Mouse (Mus musculus) lung, embryonic 14.5 days (tissue): ENCODE measurements around the gene Olfr1151. TPM values are rescaled to one million over a fixed set of nuclear protein-coding genes. Genes with fewer than 3 reads are reported as not detected.

ENCODE experiments used
- ATAC-seq: fragments of 200-750 bp; cut with Nextera tagmentation; 2 replicates; pipeline ENCODE4 v1.8.0; 2017; ENCODE audit warnings: mild to moderate bottlenecking, moderate TSS enrichment, moderate library complexity; ENCODE audit not compliant: insufficient read depth
- DNase-seq: peaks from one replicate; pipeline ENCODE4 v3.0.0-alpha.2; 2015
- H3K27ac ChIP-seq: fragments of 300-500 bp; sonication (generic); 2 replicates; pipeline ENCODE4 v1.5.1; 2014; ENCODE audit warnings: low read depth, mild to moderate bottlenecking, moderate library complexity
- H3K27me3 ChIP-seq: fragments of 300-500 bp; sonication (generic); 2 replicates; pipeline ENCODE4 v1.6.1; 2014; ENCODE audit warnings: low read length, control low read depth; ENCODE audit not compliant: insufficient read depth
- H3K36me3 ChIP-seq: fragments of 300-500 bp; sonication (generic); 2 replicates; pipeline ENCODE4 v1.6.1; 2014; ENCODE audit warnings: control low read depth; ENCODE audit not compliant: insufficient read depth
- H3K4me1 ChIP-seq: fragments of 300-500 bp; sonication (generic); 2 replicates; pipeline ENCODE4 v1.6.1; 2014; ENCODE audit warnings: antibody characterized with exemption, control low read depth; ENCODE audit not compliant: insufficient read depth
- H3K4me2 ChIP-seq: fragments of 300-500 bp; sonication (generic); 2 replicates; pipeline ENCODE4 v1.6.1; 2014; ENCODE audit warnings: mild to moderate bottlenecking
- H3K4me3 ChIP-seq: fragments of 300-500 bp; sonication (generic); 2 replicates; pipeline ENCODE4 v1.5.1; 2014; ENCODE audit warnings: low read depth, low read length
- H3K9ac ChIP-seq: fragments of 300-500 bp; sonication (generic); 2 replicates; pipeline ENCODE4 v1.6.1; 2014
- H3K9me3 ChIP-seq: fragments of 300-500 bp; sonication (generic); 2 replicates; pipeline ENCODE4 v1.6.1; 2016; ENCODE audit warnings: low read depth, low read length, control low read depth
- CTCF ChIP-seq: IDR thresholded peaks from 2 replicates; pipeline ENCODE4 v1.5.1; 2016; ENCODE audit warnings: antibody characterized with exemption, low read depth
- WGBS: fragments of 180-500 bp; shearing (Covaris S2); extraction: QIAGEN DNeasy Blood & Tissue Kit; methylation state at CpG from one replicate; pipeline ENCODE4 v1.1.7; 2014; 5-methylcytosine and 5-hydroxymethylcytosine counted together
- polyA plus RNA-seq: library from polyadenylated mRNA; unstranded; fragments of >200 nt; fragmentation: Nextera tagmentation; extraction: Ambion mirVana; gene quantifications from 2 replicates; pipeline ENCODE4 v1.2.1, GENCODE M21; 2014

Olfr1151 gene
- not detected in 2 replicates for polyA plus RNA-seq

GRCm38 (mm10) chr2:87855562-87855961, at the start of gene Olfr1151:
Olfr1151 (plus strand) TSS chr2:87855862.
- no peak for DNase-seq
- H3K27ac ChIP-seq: no peak within 1 kb of the TSS
- 82% methylated on average over 1 of the region's 1 CpGs for WGBS
- H3K9ac ChIP-seq: no peak within 1 kb of the TSS
- ATAC-seq: no peak
- no peaks in the 10 kb centered on the region for H3K9me3 ChIP-seq
- no peak within 1 kb of the TSS for H3K4me3 ChIP-seq
- no peaks in the 10 kb centered on the region for H3K36me3 ChIP-seq
- no peaks in the 10 kb centered on the region for H3K4me1 ChIP-seq
- no peaks in the 10 kb centered on the region for H3K27me3 ChIP-seq
- H3K4me2 ChIP-seq: no peak within 1 kb of the TSS
- TF ChIP-seq CTCF: no peak

GRCm38 (mm10) chr2:87809522-87809921, 46.1 kb upstream of the Olfr1151 start, which contains the start of gene Olfr1145:
Olfr1145 (plus strand) TSS chr2:87809822.
- no peaks in the 10 kb centered on the region for H3K9me3 ChIP-seq
- H3K4me2 ChIP-seq: no peak within 1 kb of the TSS
- no peak within 1 kb of the TSS for H3K27ac ChIP-seq
- no peaks in the 10 kb centered on the region for H3K36me3 ChIP-seq
- no peak within 1 kb of the TSS for H3K4me3 ChIP-seq
- DNase-seq (no peak), ATAC-seq (no peak)
- WGBS: 75% methylated on average over 1 of the region's 1 CpGs
- H3K4me1 ChIP-seq: no peaks in the 10 kb centered on the region
- no peak for TF ChIP-seq CTCF
- H3K9ac ChIP-seq: no peak within 1 kb of the TSS
- H3K27me3 ChIP-seq: no peaks in the 10 kb centered on the region

GRCm38 (mm10) chr2:87830233-87830632, 25.4 kb upstream of the Olfr1151 start, which contains the start of gene Olfr1148:
Olfr1148 (plus strand) TSS chr2:87830533.
- ATAC-seq (no peak), DNase-seq (no peak)
- no peak within 1 kb of the TSS for H3K9ac ChIP-seq
- no peak for TF ChIP-seq CTCF
- WGBS: 81% methylated on average over 1 of the region's 1 CpGs
- H3K4me2 ChIP-seq: no peak within 1 kb of the TSS
- H3K4me1 ChIP-seq: no peaks in the 10 kb centered on the region
- H3K9me3 ChIP-seq: no peaks in the 10 kb centered on the region
- no peak within 1 kb of the TSS for H3K27ac ChIP-seq
- H3K4me3 ChIP-seq: no peak within 1 kb of the TSS
- H3K27me3 ChIP-seq: no peaks in the 10 kb centered on the region
- no peaks in the 10 kb centered on the region for H3K36me3 ChIP-seq

GRCm38 (mm10) chr2:87843693-87844092, 12.0 kb upstream of the Olfr1151 start, which contains the start of gene Olfr1150-ps1:
Olfr1150-ps1 (plus strand) TSS chr2:87843993.
- Histone ChIP-seq H3K27ac (no peak within 1 kb of the TSS), H3K4me3 (no peak within 1 kb of the TSS), H3K9ac (no peak within 1 kb of the TSS), H3K4me1 (no peaks in the 10 kb centered on the region), H3K27me3 (no peaks in the 10 kb centered on the region), H3K9me3 (no peaks in the 10 kb centered on the region), H3K36me3 (no peaks in the 10 kb centered on the region), H3K4me2 (no peak within 1 kb of the TSS)
- WGBS: 71% methylated on average over 1 of the region's 1 CpGs
- no peak for TF ChIP-seq CTCF
- ATAC-seq (no peak), DNase-seq (no peak)

- DNase-seq (no peak), ATAC-seq (no peak)
- TF ChIP-seq CTCF: no peak
- Histone ChIP-seq H3K9ac (no peak within 1 kb of the TSS), H3K4me1 (no peaks in the 10 kb centered on the region), H3K36me3 (no peaks in the 10 kb centered on the region), H3K9me3 (no peaks in the 10 kb centered on the region), H3K4me2 (no peak within 1 kb of the TSS), H3K4me3 (no peak within 1 kb of the TSS), H3K27ac (no peak within 1 kb of the TSS), H3K27me3 (no peaks in the 10 kb centered on the region)
Measured at GRCm38 (mm10) chr2:87866192-87866591, 10.5 kb downstream of the Olfr1151 start, which contains the start of gene Olfr1152. Olfr1152 (plus strand) TSS chr2:87866492.

- no peaks in the 10 kb centered on the region for H3K27me3 ChIP-seq
- DNase-seq: no peak
- no peak within 1 kb of the TSS for H3K9ac ChIP-seq
- H3K36me3 ChIP-seq: no peaks in the 10 kb centered on the region
- no peaks in the 10 kb centered on the region for H3K4me1 ChIP-seq
- no peak for TF ChIP-seq CTCF
- no peak for ATAC-seq
- H3K4me2 ChIP-seq: no peak within 1 kb of the TSS
- H3K4me3 ChIP-seq: no peak within 1 kb of the TSS
- H3K9me3 ChIP-seq: no peaks in the 10 kb centered on the region
- WGBS: 62% methylated on average over 1 of the region's 1 CpGs
- no peak within 1 kb of the TSS for H3K27ac ChIP-seq
Measured at GRCm38 (mm10) chr2:87894662-87895061, 39.0 kb downstream of the Olfr1151 start, which contains the start of gene Olfr1153. Olfr1153 (plus strand) TSS chr2:87894962.

GRCm38 (mm10) chr2:87905066-87905465, 49.4 kb downstream of the Olfr1151 start, which contains the start of gene Olfr1154:
Olfr1154 (minus strand) TSS chr2:87905166.
- no peak within 1 kb of the TSS for H3K9ac ChIP-seq
- H3K4me3 ChIP-seq: no peak within 1 kb of the TSS
- DNase-seq: no peak
- no peaks in the 10 kb centered on the region for H3K36me3 ChIP-seq
- no peak within 1 kb of the TSS for H3K27ac ChIP-seq
- 85% methylated on average over 1 of the region's 1 CpGs for WGBS
- H3K4me2 ChIP-seq: no peak within 1 kb of the TSS
- H3K27me3 ChIP-seq: no peaks in the 10 kb centered on the region
- no peak for TF ChIP-seq CTCF
- no peak for ATAC-seq
- H3K9me3 ChIP-seq: no peaks in the 10 kb centered on the region
- no peaks in the 10 kb centered on the region for H3K4me1 ChIP-seq

Other genes with a start within 250 kb of the Olfr1151 start
- gene Olfr1130, start 249.7 kb upstream of the Olfr1151 start, polyA plus RNA-seq: not detected in 2 replicates
- not detected in 2 replicates for gene Olfr1131, start 228.8 kb upstream of the Olfr1151 start, polyA plus RNA-seq
- not detected in 2 replicates for gene Olfr1132, start 218.3 kb upstream of the Olfr1151 start, polyA plus RNA-seq
- not detected in 2 replicates for gene Olfr1133, start 208.5 kb upstream of the Olfr1151 start, polyA plus RNA-seq
- not detected in 2 replicates for gene Olfr1134, start 197.4 kb upstream of the Olfr1151 start, polyA plus RNA-seq
- gene Olfr1135, start 182.2 kb upstream of the Olfr1151 start, polyA plus RNA-seq: not detected in 2 replicates
- gene Olfr1136, start 161.9 kb upstream of the Olfr1151 start, polyA plus RNA-seq: not detected in 2 replicates
- gene Olfr1137, start 142.7 kb upstream of the Olfr1151 start, polyA plus RNA-seq: not detected in 2 replicates
- not detected in 2 replicates for gene Olfr1138, start 115.9 kb upstream of the Olfr1151 start, polyA plus RNA-seq
- not detected in 2 replicates for gene Olfr1140, start 112.1 kb upstream of the Olfr1151 start, polyA plus RNA-seq
- gene Olfr1141, start 101.9 kb upstream of the Olfr1151 start, polyA plus RNA-seq: not detected in 2 replicates
- not detected in 2 replicates for gene Olfr152, start 76.4 kb upstream of the Olfr1151 start, polyA plus RNA-seq
- gene Olfr1143, start 55.3 kb upstream of the Olfr1151 start, polyA plus RNA-seq: not detected in 2 replicates
- gene Olfr1145, start 46.0 kb upstream of the Olfr1151 start, polyA plus RNA-seq: not detected in 2 replicates
- gene Olfr1148, start 25.3 kb upstream of the Olfr1151 start, polyA plus RNA-seq: not detected in 2 replicates
- gene Olfr1150-ps1, start 11.9 kb upstream of the Olfr1151 start, polyA plus RNA-seq: not detected in 2 replicates
- gene Olfr1152, start 10.6 kb downstream of the Olfr1151 start, polyA plus RNA-seq: not detected in 2 replicates
- not detected in 2 replicates for gene Olfr1153, start 39.1 kb downstream of the Olfr1151 start, polyA plus RNA-seq
- not detected in 2 replicates for gene Olfr1154, start 49.3 kb downstream of the Olfr1151 start, polyA plus RNA-seq
- not detected in 2 replicates for gene Olfr1155, start 89.3 kb downstream of the Olfr1151 start, polyA plus RNA-seq
- gene Olfr1156, start 97.2 kb downstream of the Olfr1151 start, polyA plus RNA-seq: not detected in 2 replicates
- not detected in 2 replicates for gene Olfr1157, start 112.4 kb downstream of the Olfr1151 start, polyA plus RNA-seq
- gene Olfr74, start 118.8 kb downstream of the Olfr1151 start, polyA plus RNA-seq: not detected in 2 replicates
- not detected in 2 replicates for gene Olfr1158, start 134.3 kb downstream of the Olfr1151 start, polyA plus RNA-seq
- gene Olfr1160, start 152.4 kb downstream of the Olfr1151 start, polyA plus RNA-seq: not detected in 2 replicates
- gene Olfr1161, start 166.9 kb downstream of the Olfr1151 start, polyA plus RNA-seq: not detected in 2 replicates
- gene Olfr73, start 181.8 kb downstream of the Olfr1151 start, polyA plus RNA-seq: not detected in 2 replicates
- not detected in 2 replicates for gene Olfr1162, start 195.3 kb downstream of the Olfr1151 start, polyA plus RNA-seq
- not detected in 2 replicates for gene Olfr1163, start 216.0 kb downstream of the Olfr1151 start, polyA plus RNA-seq
- not detected in 2 replicates for gene Olfr1164, start 238.1 kb downstream of the Olfr1151 start, polyA plus RNA-seq